Mouse (Mus musculus): ENCODE measurements around the gene Syt8. TPM values are rescaled to one million over a fixed set of nuclear protein-coding genes. Genes with fewer than 3 reads are reported as not detected.

The Syt8 gene
- polyA plus RNA-seq, 1 experiment from 2014 or later: 0.41 TPM

DNA sequence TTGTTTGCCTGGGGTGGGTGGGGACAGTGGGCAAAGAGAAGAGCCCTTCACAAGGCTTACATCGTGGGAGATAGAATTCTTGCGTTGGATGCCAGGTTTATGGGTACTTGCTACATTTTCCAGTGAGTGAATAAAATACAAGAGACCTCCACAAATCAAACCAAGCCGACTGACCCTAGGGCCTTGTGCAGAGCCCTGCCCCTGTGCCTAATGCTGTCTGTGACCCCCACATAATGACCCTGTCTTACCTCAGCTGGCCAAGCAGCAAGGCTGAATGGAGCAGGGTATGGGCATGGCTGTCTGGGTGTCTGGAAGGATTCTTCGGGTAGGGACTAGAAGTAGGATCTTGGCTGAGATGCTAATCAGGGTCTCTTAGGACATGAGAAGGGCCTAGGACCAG is 11.6 kb downstream of the Syt8 start:
- Histone ChIP-seq H3K4me2 (no peak overlapping the region), H3K4me3 (no peak overlapping the region), H3K4me1 (peaks cover 35% of the 10 kb centered on the region), H3K27me3 (replicated peaks) (no peaks in the 10 kb centered on the region), H3K9me3 (no peaks in the 10 kb centered on the region), H3K9ac (no peak overlapping the region), H3K27ac (replicated peaks) (no peak overlapping the region), H3K36me3 (no peaks in the 10 kb centered on the region)
- ATAC-seq (ENCODE audit: extremely low read depth, insufficient number of reproducible peaks, low FRiP score, low TSS enrichment): no peak
- WGBS: 79% methylated on average over 4 of the region's 4 CpGs

DNA sequence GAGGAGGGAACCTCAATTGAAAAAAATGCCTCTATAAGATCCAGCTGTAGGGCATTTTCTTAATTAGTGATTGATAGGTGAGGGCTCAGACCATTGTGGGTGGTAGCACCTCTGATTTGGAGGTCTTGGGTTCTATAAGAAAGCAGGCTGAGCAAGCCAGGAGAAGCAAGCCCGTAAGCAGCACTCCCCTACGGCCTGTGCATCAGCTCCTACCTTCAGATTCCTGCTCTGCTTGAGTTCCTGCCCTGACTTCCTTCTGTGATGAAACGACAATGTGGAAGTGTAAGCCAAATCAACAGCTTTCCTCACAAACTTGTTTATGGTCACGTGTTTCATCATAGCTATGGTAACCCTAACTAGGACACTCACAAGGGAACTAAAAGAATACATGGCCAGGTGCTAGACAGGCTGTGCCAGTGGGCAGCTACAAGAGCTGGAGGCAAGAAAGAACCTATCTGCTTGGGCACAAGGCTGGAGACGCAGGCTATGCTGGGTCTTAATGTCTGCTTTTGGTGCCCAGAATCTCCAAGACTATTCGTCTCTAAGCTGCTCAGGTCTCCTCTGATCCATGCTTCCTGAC is 14.5 kb downstream of the Syt8 start:
- Histone ChIP-seq H3K27me3 (replicated peaks) (no peaks in the 10 kb centered on the region), H3K9me3 (no peaks in the 10 kb centered on the region), H3K4me2 (no peak overlapping the region), H3K4me1 (peaks cover 21% of the 10 kb centered on the region), H3K27ac (replicated peaks) (peak overlapping the region; percentile 13; the same call in 1 of the 2 replicates), H3K9ac (no peak overlapping the region), H3K4me3 (no peak overlapping the region), H3K36me3 (no peaks in the 10 kb centered on the region)
- WGBS: 67% methylated on average over 6 of the region's 6 CpGs
- ATAC-seq (ENCODE audit: extremely low read depth, insufficient number of reproducible peaks, low FRiP score, low TSS enrichment): no peak

DNA sequence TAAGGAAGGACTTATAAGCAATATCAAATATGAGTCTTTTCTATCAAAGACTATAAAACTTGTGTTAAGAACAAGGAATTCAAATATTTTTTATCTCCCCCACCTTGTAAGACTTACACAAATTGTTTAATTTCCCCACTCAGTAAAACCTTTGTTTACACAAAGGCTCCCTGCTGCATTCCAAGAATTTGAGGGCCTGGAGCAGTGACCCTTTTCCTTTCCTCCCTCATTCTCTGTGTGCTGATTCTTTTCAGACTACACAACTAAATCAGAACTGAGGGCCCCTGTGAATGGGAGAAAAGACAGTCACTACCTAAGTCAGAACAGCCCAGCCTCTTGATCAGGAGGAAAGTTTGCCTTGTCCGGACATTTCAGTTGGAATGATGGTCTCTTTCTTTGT is 20.1 kb downstream of the Syt8 start:
- Histone ChIP-seq H3K4me1 (peaks cover 65% of the 10 kb centered on the region), H3K4me3 (no peak overlapping the region), H3K4me2 (no peak overlapping the region), H3K36me3 (no peaks in the 10 kb centered on the region), H3K27me3 (replicated peaks) (no peaks in the 10 kb centered on the region), H3K9me3 (no peaks in the 10 kb centered on the region), H3K27ac (replicated peaks) (peak overlapping the region; percentile 99), H3K9ac (peak overlapping the region; percentile 68)
- 48% methylated on average over 1 of the region's 1 CpGs for whole genome bisulfite sequencing
- ATAC-seq (ENCODE audit: extremely low read depth, insufficient number of reproducible peaks, low FRiP score, low TSS enrichment): no peak

- 47% methylated on average over 2 of the region's 2 CpGs for WGBS
- Histone ChIP-seq H3K36me3 (no peaks in the 10 kb centered on the region), H3K9me3 (no peaks in the 10 kb centered on the region), H3K4me1 (peaks cover 65% of the 10 kb centered on the region), H3K9ac (peak overlapping the region; percentile 68), H3K4me2 (no peak overlapping the region), H3K27ac (replicated peaks) (peak overlapping the region; percentile 99), H3K4me3 (no peak overlapping the region), H3K27me3 (replicated peaks) (no peaks in the 10 kb centered on the region)
- no peak for ATAC-seq (ENCODE audit: extremely low read depth, insufficient number of reproducible peaks, low FRiP score, low TSS enrichment)
These were observed 20.6 kb downstream of the Syt8 start for GRCm38 (mm10) chr7:142455251-142455650.

DNA sequence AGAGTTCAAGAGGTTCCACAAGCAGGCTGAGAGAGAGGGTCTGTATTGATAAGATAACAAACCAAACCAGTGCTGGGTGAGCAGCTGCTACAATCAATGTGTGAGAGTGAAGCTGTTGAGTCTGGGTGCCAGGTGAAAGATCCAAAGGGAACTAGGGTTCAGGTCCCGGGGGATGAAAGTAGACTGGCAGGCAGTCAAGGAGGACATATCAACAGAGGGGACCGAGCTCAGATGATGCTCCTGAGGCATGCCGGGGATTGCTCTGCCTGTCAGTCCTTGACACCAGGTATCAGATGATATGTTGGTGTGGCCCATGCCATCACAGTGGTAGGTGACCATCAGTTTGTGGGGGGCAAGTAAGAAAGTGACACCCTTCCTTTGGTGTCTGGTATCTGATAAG is 22.2 kb downstream of the Syt8 start:
- Histone ChIP-seq H3K9ac (peak overlapping the region; percentile 68; the same call in 1 of the 2 replicates), H3K4me2 (no peak overlapping the region), H3K4me3 (no peak overlapping the region), H3K36me3 (no peaks in the 10 kb centered on the region), H3K27ac (replicated peaks) (peak overlapping the region; percentile 99), H3K27me3 (replicated peaks) (no peaks in the 10 kb centered on the region), H3K9me3 (no peaks in the 10 kb centered on the region), H3K4me1 (peaks cover 80% of the 10 kb centered on the region)
- no peak for ATAC-seq (ENCODE audit: extremely low read depth, insufficient number of reproducible peaks, low FRiP score, low TSS enrichment)
- WGBS: 2% methylated on average over 3 of the region's 3 CpGs

GRCm38 (mm10) chr7:142457227-142457811 is 22.7 kb downstream of the Syt8 start:
- Histone ChIP-seq H3K27me3 (replicated peaks) (no peaks in the 10 kb centered on the region), H3K9ac (peak overlapping the region; percentile 71), H3K9me3 (no peaks in the 10 kb centered on the region), H3K4me3 (no peak overlapping the region), H3K27ac (replicated peaks) (peak overlapping the region; percentile 99), H3K36me3 (no peaks in the 10 kb centered on the region), H3K4me2 (peak overlapping the region; percentile 21; the same call in 1 of the 2 replicates), H3K4me1 (peaks cover 85% of the 10 kb centered on the region)
- 6% methylated on average over 3 of the region's 3 CpGs for WGBS
- ATAC-seq (ENCODE audit: extremely low read depth, insufficient number of reproducible peaks, low FRiP score, low TSS enrichment): no peak

DNA sequence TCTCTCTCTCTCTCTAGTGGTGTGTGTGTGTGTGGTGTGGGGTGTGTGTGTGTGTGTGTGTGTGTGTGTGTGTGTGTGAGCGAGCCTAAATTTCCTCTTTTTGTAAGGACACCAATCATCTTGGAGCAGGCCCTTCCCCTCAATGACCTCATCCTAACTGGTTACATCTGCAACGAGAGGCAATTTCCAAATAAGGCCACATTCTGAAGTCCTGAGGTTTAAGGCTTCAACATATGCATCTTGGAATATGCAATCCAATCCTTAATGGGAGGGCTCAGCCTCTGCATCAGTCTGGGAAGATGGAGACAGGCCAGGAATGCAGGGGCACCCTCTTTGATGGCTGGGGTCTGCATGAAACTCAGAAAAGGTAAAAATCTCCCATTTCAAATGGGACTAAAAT is 23.4 kb downstream of the Syt8 start:
- H3K4me2 ChIP-seq: no peak overlapping the region
- H3K27me3 ChIP-seq (replicated peaks): no peaks in the 10 kb centered on the region
- H3K9ac ChIP-seq: peak overlapping the region; percentile 72
- H3K36me3 ChIP-seq: no peaks in the 10 kb centered on the region
- H3K4me3 ChIP-seq: no peak overlapping the region
- H3K9me3 ChIP-seq: no peaks in the 10 kb centered on the region
- peaks cover 92% of the 10 kb centered on the region for H3K4me1 ChIP-seq
- 7% methylated on average over 2 of the region's 2 CpGs for WGBS
- ATAC-seq (ENCODE audit: extremely low read depth, insufficient number of reproducible peaks, low FRiP score, low TSS enrichment): no peak
- H3K27ac ChIP-seq (replicated peaks): peak overlapping the region; percentile 99

- Histone ChIP-seq H3K27me3 (replicated peaks) (no peaks in the 10 kb centered on the region), H3K36me3 (no peaks in the 10 kb centered on the region), H3K9ac (peak overlapping the region; percentile 72), H3K27ac (replicated peaks) (peak overlapping the region; percentile 99), H3K4me3 (no peak overlapping the region), H3K4me1 (peaks cover 93% of the 10 kb centered on the region), H3K4me2 (peak overlapping the region; percentile 13), H3K9me3 (no peaks in the 10 kb centered on the region)
- 40% methylated on average over 5 of the region's 5 CpGs for WGBS
- ATAC-seq (ENCODE audit: extremely low read depth, insufficient number of reproducible peaks, low FRiP score, low TSS enrichment): no peak
These were observed 24.1 kb downstream of the Syt8 start for GRCm38 (mm10) chr7:142458676-142459298.

GRCm38 (mm10) chr7:142459299-142459691 is 24.6 kb downstream of the Syt8 start:
- Histone ChIP-seq H3K4me3 (no peak overlapping the region), H3K4me2 (peak overlapping the region; percentile 13; the same call in 1 of the 2 replicates), H3K27me3 (replicated peaks) (no peaks in the 10 kb centered on the region), H3K27ac (replicated peaks) (peak overlapping the region; percentile 99), H3K9me3 (no peaks in the 10 kb centered on the region), H3K9ac (peak overlapping the region; percentile 50; the same call in 1 of the 2 replicates), H3K36me3 (no peaks in the 10 kb centered on the region), H3K4me1 (peaks cover 89% of the 10 kb centered on the region)
- peak; percentile 43; the same call in 1 of the 2 replicates for ATAC-seq (ENCODE audit: extremely low read depth, insufficient number of reproducible peaks, low FRiP score, low TSS enrichment)
- WGBS: 17% methylated on average over 2 of the region's 2 CpGs

- Histone ChIP-seq H3K4me2 (no peak within 1 kb of the TSS), H3K27me3 (replicated peaks) (no peaks in the 10 kb centered on the region), H3K4me1 (peaks cover 80% of the 10 kb centered on the region), H3K9me3 (no peaks in the 10 kb centered on the region), H3K27ac (replicated peaks) (peak within 1 kb of the TSS; percentile 99), H3K9ac (peak within 1 kb of the TSS; percentile 50), H3K36me3 (no peaks in the 10 kb centered on the region), H3K4me3 (no peak within 1 kb of the TSS)
- WGBS: 93% methylated on average over 7 of the region's 7 CpGs
- no peak for ATAC-seq (ENCODE audit: extremely low read depth, insufficient number of reproducible peaks, low FRiP score, low TSS enrichment)
These were observed 26.0 kb downstream of the Syt8 start, which contains the start of gene Lsp1 for GRCm38 (mm10) chr7:142460636-142461077. Gene Lsp1, plus strand, starts transcription at chr7:142460809.

GRCm38 (mm10) chr7:142461446-142461845 is 26.8 kb downstream of the Syt8 start:
- 81% methylated on average over 2 of the region's 2 CpGs for WGBS
- peaks cover 72% of the 10 kb centered on the region for H3K4me1 ChIP-seq
- H3K27ac ChIP-seq (replicated peaks): peak overlapping the region; percentile 99; the same call in 1 of the 2 replicates
- no peak overlapping the region for H3K4me2 ChIP-seq
- no peaks in the 10 kb centered on the region for H3K27me3 ChIP-seq (replicated peaks)
- ATAC-seq (ENCODE audit: extremely low read depth, insufficient number of reproducible peaks, low FRiP score, low TSS enrichment): no peak
- H3K4me3 ChIP-seq: no peak overlapping the region
- no peaks in the 10 kb centered on the region for H3K9me3 ChIP-seq
- peak overlapping the region; percentile 24; the same call in 1 of the 2 replicates for H3K9ac ChIP-seq
- no peaks in the 10 kb centered on the region for H3K36me3 ChIP-seq

Measured in heart, embryonic 13.5 days (tissue).